Mouse (Mus musculus) bone marrow macrophage, adult 2 months (primary cell): ENCODE measurements around the gene Ubtd2.

Source experiments
- CTCF ChIP-seq: IDR thresholded peaks from 2 replicates; pipeline ENCODE4 v1.5.1; 2012; ENCODE audit warnings: low read depth, mild to moderate bottlenecking, low read length, moderate library complexity
- POLR2A ChIP-seq: IDR thresholded peaks from 2 replicates; pipeline ENCODE4 v1.6.1; 2012; ENCODE audit warnings: mild to moderate bottlenecking, low read depth, low read length, borderline replicate concordance

GRCm38 (mm10) chr11:32562706-32563105 is 107.5 kb downstream of the Ubtd2 start:
- TF ChIP-seq CTCF (no peak), POLR2A (no peak)
